In genomic region chr11:110365016-110365415, GRCm38 (mm10) we compare ENCODE assay signal across 8 mouse cellular contexts. TPM values are rescaled to one million over a fixed set of nuclear protein-coding genes. Genes with fewer than 3 reads are reported as not detected.
DNase-seq lines count a peak whose midpoint lies in the region; ATAC-seq and TF ChIP-seq lines count a peak whose summit lies in the region.

No protein-coding gene starts in this region.

- H3K4me2 ChIP-seq in liver, embryonic 11.5 days, result no peak overlapping the region

- peak; percentile 45; the same call in 1 of the 2 replicates for TF ChIP-seq CTCF in spleen, adult 2 months (IDR thresholded peaks at IDR 0.05; ENCODE audit: extremely low read depth, insufficient read depth, insufficient read length, insufficient replicate concordance)

- peak; percentile 61 for DNase-seq in CD4-positive, CD25-positive, alpha-beta regulatory T cell, adult 2 months (ENCODE audit: low read depth, low spot score)
- peak; percentile 64 for DNase-seq in left cerebral cortex, postnatal 4 days
- no peak for DNase-seq in left cerebral cortex, adult 11 months (ENCODE audit: low spot score)
- DNase-seq in adrenal gland, postnatal 14 days, result peak; percentile 74
- DNase-seq in gastrocnemius, postnatal 10 days, result peak; percentile 56
- DNase-seq in liver, embryonic 11.5 days (ENCODE audit: low spot score), result no peak
- peak; percentile 32 to 69 for DNase-seq in spleen, adult 2 months (ENCODE audit: low read depth in 1 of 2, low spot score in 2 of 2)

- no peak overlapping the region for H3K4me3 ChIP-seq in liver, embryonic 11.5 days (ENCODE audit: low read depth, low read length)
- no peak overlapping the region for H3K4me3 ChIP-seq in spleen, adult 2 months (ENCODE audit: extremely low read depth, insufficient read depth, insufficient read length)

- no peaks in the 10 kb centered on the region for H3K36me3 ChIP-seq in liver, embryonic 11.5 days (ENCODE audit: control insufficient read depth, insufficient read depth, low read length)
- no peaks in the 10 kb centered on the region for H3K36me3 ChIP-seq in spleen, adult 2 months (ENCODE audit: control insufficient read depth, insufficient read depth, low read length)

- WGBS in liver, embryonic 11.5 days, result 71% methylated on average over 3 of the region's 3 CpGs
- 80% methylated on average over 3 of the region's 3 CpGs for WGBS in spleen, adult 2 months

- H3K27ac ChIP-seq in liver, embryonic 11.5 days (ENCODE audit: low read depth, low read length), result no peak overlapping the region
- H3K27ac ChIP-seq in spleen, adult 2 months (ENCODE audit: insufficient read depth, low read length), result no peak overlapping the region

- H3K4me1 ChIP-seq in liver, embryonic 11.5 days (replicated peaks; ENCODE audit: control insufficient read depth, insufficient read depth, low read length), result peaks cover 4% of the 10 kb centered on the region; the same call in 1 of the 2 replicates
- H3K4me1 ChIP-seq in spleen, adult 2 months (ENCODE audit: control insufficient read depth, insufficient read depth, insufficient read length), result no peaks in the 10 kb centered on the region

- no peak for ATAC-seq in CD4-positive, CD25-positive, alpha-beta regulatory T cell, adult 4 months
- ATAC-seq in liver, embryonic 11.5 days (replicated peaks; ENCODE audit: low FRiP score), result 0 out of 2 replicates have a peak, but pooled peaks have one; percentile 32

- no peaks in the 10 kb centered on the region for H3K9me3 ChIP-seq in liver, embryonic 11.5 days (ENCODE audit: control insufficient read depth, low read length)

- TF ChIP-seq POLR2A in spleen, adult 2 months (IDR thresholded peaks at IDR 0.05; ENCODE audit: low read depth, low read length), result no peak

- intact Hi-C loops in left cerebral cortex, postnatal 4 days (cut with DNase I), result no loop called here

- H3K9ac ChIP-seq in liver, embryonic 11.5 days (ENCODE audit: low read depth, low read length), result no peak overlapping the region

- H3K27me3 ChIP-seq in liver, embryonic 11.5 days (replicated peaks; ENCODE audit: control insufficient read depth, insufficient read depth, low read length), result no peaks in the 10 kb centered on the region
- no peaks in the 10 kb centered on the region for H3K27me3 ChIP-seq in spleen, adult 2 months (ENCODE audit: control insufficient read depth, insufficient read depth, low read length)

RNA-seq across cellular contexts. Expression of gene Abca5, which starts 27.5 kb away (rescaled TPM):
- 1 to 10 TPM in 1 of 2 experiments, under 1 TPM in 1; 0.73 to 1.1 TPM for polyA plus RNA-seq in CD4-positive, CD25-positive, alpha-beta regulatory T cell, adult 4 months (2017; shearing (Covaris generic))
- 10 to 100 TPM; 32.4 to 32.7 TPM for total RNA-seq in left cerebral cortex, postnatal 4 days (2021)
- total RNA-seq in adrenal gland, postnatal 14 days (2021), result 8.7 and 10.9 TPM in 2 replicates
- total RNA-seq in gastrocnemius, postnatal 10 days (2021), result 10 to 100 TPM; 13.4 to 13.5 TPM
- 0.79 and 1.5 TPM in 2 replicates for polyA plus RNA-seq in liver, embryonic 11.5 days (2014; fragmentation: Nextera tagmentation; extraction: Ambion mirVana)
- 0.11 and 0.25 TPM in 2 replicates for polyA plus RNA-seq in spleen, adult 2 months (2012; rRNA removed)

RNA-seq across cellular contexts. Expression of gene Map2k6, which starts 33.9 kb away (rescaled TPM):
- polyA plus RNA-seq in CD4-positive, CD25-positive, alpha-beta regulatory T cell, adult 4 months (2017; shearing (Covaris generic)), result 1 to 10 TPM; 5.8 to 8.8 TPM
- 10 to 100 TPM; 33.0 to 35.7 TPM for total RNA-seq in left cerebral cortex, postnatal 4 days (2021)
- total RNA-seq in adrenal gland, postnatal 14 days (2021), result 5.9 and 6.9 TPM in 2 replicates
- 10 to 100 TPM; 25.2 to 31.6 TPM for total RNA-seq in gastrocnemius, postnatal 10 days (2021)
- polyA plus RNA-seq in liver, embryonic 11.5 days (2014; fragmentation: Nextera tagmentation; extraction: Ambion mirVana), result 14.8 and 15.0 TPM in 2 replicates
- 2.1 and 2.8 TPM in 2 replicates for polyA plus RNA-seq in spleen, adult 2 months (2012; rRNA removed)

Comparison
In these comparisons a context has a peak if more than half of its experiments do, and no peak if none do; other contexts are left out.
1. DNase-seq: peak in CD4-positive, CD25-positive, alpha-beta regulatory T cell, adult 2 months (single experiment), left cerebral cortex, postnatal 4 days (single experiment), adrenal gland, postnatal 14 days (single experiment), gastrocnemius, postnatal 10 days (single experiment) and spleen, adult 2 months (2 of 2); none in left cerebral cortex, adult 11 months (single experiment) and liver, embryonic 11.5 days (single experiment).